Mouse (Mus musculus): ENCODE data around the gene Gm13941. TPM values are rescaled to one million over a fixed set of nuclear protein-coding genes. Genes with fewer than 3 reads are reported as not detected.

The Gm13941 gene
- total and polyA plus RNA-seq, 3 experiments, result not detected

DNA sequence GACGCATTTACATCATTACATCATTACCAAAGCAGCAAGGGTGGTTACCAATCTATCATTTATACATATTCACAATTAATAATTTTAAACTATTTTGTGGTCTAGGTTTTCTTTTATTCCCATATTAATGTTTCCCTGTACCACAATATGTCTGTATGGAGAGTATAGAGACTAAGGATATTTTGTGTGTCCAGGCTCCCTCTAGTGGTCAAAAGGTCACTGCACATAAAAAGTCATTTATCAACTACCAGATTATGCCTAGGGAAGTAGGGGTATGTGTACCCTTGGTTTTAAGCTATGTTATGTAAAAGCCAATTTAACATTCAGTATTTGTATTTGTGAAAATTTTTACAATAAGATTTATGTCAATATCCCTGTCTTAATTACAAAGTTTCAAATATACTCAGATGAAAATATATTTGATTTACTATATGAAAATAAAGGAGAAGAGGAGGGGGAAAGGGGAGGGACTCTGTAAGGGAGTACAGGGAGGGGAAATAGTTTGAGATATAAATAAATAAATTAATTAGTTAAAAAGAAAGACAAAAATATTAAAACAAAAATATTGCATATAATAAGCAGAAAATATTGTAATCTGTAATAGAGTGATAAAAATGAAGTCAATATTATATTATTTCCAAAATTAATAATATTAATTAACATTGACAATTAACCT, 47.1 kb downstream of the Gm13941 start:
- no peak overlapping the region for H3K27ac ChIP-seq (ENCODE audit: insufficient read depth, low read depth)
- H3K4me3 ChIP-seq (replicated peaks in 1 of 3; ENCODE audit: low read depth in 2 of 3, low read length in 2 of 3, poor library complexity in 1 of 3), result no peak overlapping the region
- no peaks in the 10 kb centered on the region for H3K4me1 ChIP-seq (ENCODE audit: control insufficient read depth in 1 of 2, insufficient read depth in 2 of 2)
- DNase-seq (ENCODE audit: extremely low read depth), result peak; percentile 37
- no peak overlapping the region for H3K4me2 ChIP-seq (ENCODE audit: insufficient read depth, low read depth, poor library complexity, severe bottlenecking)
- H3K36me3 ChIP-seq (replicated peaks in 1 of 2; ENCODE audit: control insufficient read depth in 1 of 2, insufficient read depth in 1 of 2, low read length in 1 of 2), result no peaks in the 10 kb centered on the region
- in situ Hi-C loops (cut with MboI; ENCODE audit: low pct_ligation_motif_present, low pct_unique_long_range_greater_than_20kb, low sequenced_read_pairs) (no loop called here), dilution Hi-C loops (cut with MboI; ENCODE audit: extremely low pct_ligation_motif_present, extremely low pct_unique_long_range_greater_than_20kb, low sequenced_read_pairs) (no loop called here)
- TF ChIP-seq GABPA (IDR thresholded peaks at IDR 0.05; ENCODE audit: insufficient replicate concordance, low read depth, low read length), result no peak
- TF ChIP-seq SMC3 (IDR thresholded peaks at IDR 0.05; ENCODE audit: low read depth, low read length), result peak; percentile 60
- TF ChIP-seq CTCF (conservative IDR thresholded peaks at IDR 0.05 in 1 of 2, IDR thresholded peaks at IDR 0.05 in 1 of 2; ENCODE audit: low read depth in 2 of 2, low read length in 2 of 2), result peak in 1 of 2 experiments; percentile 78; a peak in 3 of 4 replicates
- TF ChIP-seq USF2 (conservative IDR thresholded peaks at IDR 0.05; ENCODE audit: low read depth, low read length), result no peak
- TF ChIP-seq RAD21 (IDR thresholded peaks at IDR 0.05; ENCODE audit: low read depth, low read length), result peak; percentile 72
- no peak for TF ChIP-seq USF1 (IDR thresholded peaks at IDR 0.05; ENCODE audit: low read depth, low read length)
- no peak overlapping the region for H3K9ac ChIP-seq (ENCODE audit: insufficient read depth, low read depth)
- no peaks in the 10 kb centered on the region for H3K9me3 ChIP-seq (replicated peaks; ENCODE audit: low read length)
- no peaks in the 10 kb centered on the region for H3K27me3 ChIP-seq (replicated peaks)
- no peaks in the 10 kb centered on the region for H3K79me2 ChIP-seq (replicated peaks; ENCODE audit: control insufficient read depth, extremely low read depth, insufficient read depth, poor library complexity, severe bottlenecking)

Other genes with a start within 250 kb of the Gm13941 start
- gene Ano3, start 155.1 kb downstream of the Gm13941 start, total RNA-seq (2012; rRNA removed), result not detected in 2 replicates
- not detected in 2 replicates for gene Ano3, start 155.1 kb downstream of the Gm13941 start, total RNA-seq (2014; rRNA removed)
- gene Ano3, start 155.1 kb downstream of the Gm13941 start, polyA plus RNA-seq (2012; ENCODE audit: insufficient read length, low read depth), result not detected in 2 replicates
- gene Gm15130, start 47.0 kb upstream of the Gm13941 start, total RNA-seq (2012; rRNA removed), result not detected in 2 replicates
- not detected in 2 replicates for gene Gm15130, start 47.0 kb upstream of the Gm13941 start, total RNA-seq (2014; rRNA removed)
- not detected in 2 replicates for gene Gm15130, start 47.0 kb upstream of the Gm13941 start, polyA plus RNA-seq (2012; ENCODE audit: insufficient read length, low read depth)
- not detected in 2 replicates for gene 4930430A15Rik, start 123.6 kb upstream of the Gm13941 start, total RNA-seq (2012; rRNA removed)
- not detected in 2 replicates for gene 4930430A15Rik, start 123.6 kb upstream of the Gm13941 start, total RNA-seq (2014; rRNA removed)
- not detected in 2 replicates for gene 4930430A15Rik, start 123.6 kb upstream of the Gm13941 start, polyA plus RNA-seq (2012; ENCODE audit: insufficient read length, low read depth)
- not detected in 2 replicates for gene Olfr1275, start 129.3 kb upstream of the Gm13941 start, total RNA-seq (2012; rRNA removed)
- not detected in 2 replicates for gene Olfr1275, start 129.3 kb upstream of the Gm13941 start, total RNA-seq (2014; rRNA removed)
- gene Olfr1275, start 129.3 kb upstream of the Gm13941 start, polyA plus RNA-seq (2012; ENCODE audit: insufficient read length, low read depth), result not detected in 2 replicates
- gene Olfr1276, start 148.5 kb upstream of the Gm13941 start, total RNA-seq (2012; rRNA removed), result not detected in 2 replicates
- not detected in 2 replicates for gene Olfr1276, start 148.5 kb upstream of the Gm13941 start, total RNA-seq (2014; rRNA removed)
- gene Olfr1276, start 148.5 kb upstream of the Gm13941 start, polyA plus RNA-seq (2012; ENCODE audit: insufficient read length, low read depth), result not detected in 2 replicates
- gene Olfr1277, start 168.1 kb upstream of the Gm13941 start, total RNA-seq (2012; rRNA removed), result not detected in 2 replicates
- gene Olfr1277, start 168.1 kb upstream of the Gm13941 start, total RNA-seq (2014; rRNA removed), result not detected in 2 replicates
- not detected in 2 replicates for gene Olfr1277, start 168.1 kb upstream of the Gm13941 start, polyA plus RNA-seq (2012; ENCODE audit: insufficient read length, low read depth)
- gene Olfr1278, start 184.2 kb upstream of the Gm13941 start, total RNA-seq (2012; rRNA removed), result not detected in 2 replicates
- not detected in 2 replicates for gene Olfr1278, start 184.2 kb upstream of the Gm13941 start, total RNA-seq (2014; rRNA removed)
- gene Olfr1278, start 184.2 kb upstream of the Gm13941 start, polyA plus RNA-seq (2012; ENCODE audit: insufficient read length, low read depth), result not detected in 2 replicates
- not detected in 2 replicates for gene Olfr1279, start 194.7 kb upstream of the Gm13941 start, total RNA-seq (2012; rRNA removed)
- not detected in 2 replicates for gene Olfr1279, start 194.7 kb upstream of the Gm13941 start, total RNA-seq (2014; rRNA removed)
- gene Olfr1279, start 194.7 kb upstream of the Gm13941 start, polyA plus RNA-seq (2012; ENCODE audit: insufficient read length, low read depth), result not detected in 2 replicates
- not detected in 2 replicates for gene Olfr1280, start 208.0 kb upstream of the Gm13941 start, total RNA-seq (2012; rRNA removed)
- gene Olfr1280, start 208.0 kb upstream of the Gm13941 start, total RNA-seq (2014; rRNA removed), result not detected in 2 replicates
- not detected in 2 replicates for gene Olfr1280, start 208.0 kb upstream of the Gm13941 start, polyA plus RNA-seq (2012; ENCODE audit: insufficient read length, low read depth)
- not detected in 2 replicates for gene Olfr1281, start 220.5 kb upstream of the Gm13941 start, total RNA-seq (2012; rRNA removed)
- gene Olfr1281, start 220.5 kb upstream of the Gm13941 start, total RNA-seq (2014; rRNA removed), result not detected in 2 replicates
- not detected in 2 replicates for gene Olfr1281, start 220.5 kb upstream of the Gm13941 start, polyA plus RNA-seq (2012; ENCODE audit: insufficient read length, low read depth)
- not detected in 2 replicates for gene Olfr1282, start 230.1 kb upstream of the Gm13941 start, total RNA-seq (2012; rRNA removed)
- not detected in 2 replicates for gene Olfr1282, start 230.1 kb upstream of the Gm13941 start, total RNA-seq (2014; rRNA removed)
- not detected in 2 replicates for gene Olfr1282, start 230.1 kb upstream of the Gm13941 start, polyA plus RNA-seq (2012; ENCODE audit: insufficient read length, low read depth)

All from CH12.LX (cell line).